Mouse (Mus musculus) T-cell, adult 66 days (primary cell): ENCODE measurements around the gene Trpc7. TPM values are rescaled to one million over a fixed set of nuclear protein-coding genes. Genes with fewer than 3 reads are reported as not detected.

Experiments used
- total RNA-seq, 2 experiments: library from RNA; stranded (reverse); gene quantifications; 3 replicates in 1 of 2; 4 replicates in 1 of 2; pipeline ENCODE4 v1.2.4; 2023

Gene Trpc7
- total RNA-seq: not detected

GRCm38 (mm10) chr13:56895893-56896292 is at the start of gene Trpc7:
Gene Trpc7, minus strand, starts transcription at chr13:56895993.

GRCm38 (mm10) chr13:56753192-56753951 is 142.4 kb downstream of the Trpc7 start, which contains the start of gene Gm45623:
Gene Gm45623, minus strand, starts transcription at chr13:56753827.

Other genes starting within 250 kb of the Trpc7 start
- 10 to 100 TPM; 53.4 to 54.0 TPM for gene Smad5, start 193.0 kb downstream of the Trpc7 start, total RNA-seq
- not detected for gene Gm45623, start 142.2 kb downstream of the Trpc7 start, total RNA-seq